ENCODE assay signal across 27 mouse cellular contexts in the genomic region with DNA sequence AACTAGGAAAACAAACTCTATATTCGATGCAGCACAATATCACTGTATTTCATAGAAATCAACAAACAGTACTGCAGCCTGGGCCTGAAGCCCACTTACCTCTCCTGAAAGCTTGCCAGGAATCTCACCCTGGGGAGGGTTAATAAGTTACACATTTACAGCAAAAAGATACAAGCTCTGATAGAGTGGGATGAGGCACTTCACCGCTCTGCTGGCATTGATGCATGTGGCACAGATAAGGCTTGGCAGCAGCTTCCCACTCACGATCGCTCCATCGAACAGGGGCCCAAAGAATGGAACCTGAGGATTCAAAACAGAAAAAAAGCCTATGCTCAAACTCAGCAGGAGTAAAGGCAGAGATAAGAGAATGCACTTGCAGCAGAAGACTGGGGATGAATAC.
DNase-seq lines count a peak whose midpoint lies in the region; ATAC-seq lines count a peak whose summit lies in the region.
"Had no signal": no experiment of that assay in that cellular context is flagged by ENCODE, and none has a peak within 500 bp of the region (broad histone marks: within the 10 kb centered on the region; RNA-seq: fewer than 3 reads in every experiment).

No protein-coding gene starts in this region.

- no peak overlapping the region for H3K4me2 ChIP-seq in kidney, embryonic 16.5 days (replicated peaks; ENCODE audit: low read depth, low read length)
- H3K4me2 ChIP-seq: heart, embryonic 12.5 days; midbrain, embryonic 11.5 days had no signal

- ATAC-seq in kidney, embryonic 16.5 days (ENCODE audit: low FRiP score, low TSS enrichment), result peak; percentile 84
- ATAC-seq: CD4-positive, CD25-positive, alpha-beta regulatory T cell, adult 4 months; forebrain, embryonic 16.5 days; hindbrain, embryonic 16.5 days; intestine, embryonic 16.5 days; lung, postnatal 0 days had no signal

- 48% methylated on average over 5 of the region's 5 CpGs for WGBS in kidney, embryonic 16.5 days

- 0 out of 2 replicates have a peak, but pooled peaks cover 5% of the 10 kb centered on the region for H3K4me1 ChIP-seq in kidney, embryonic 16.5 days (ENCODE audit: insufficient read depth, low read length)
- H3K4me1 ChIP-seq: heart, embryonic 12.5 days; limb, embryonic 10.5 days had no signal

- no peaks in the 10 kb centered on the region for H3K27me3 ChIP-seq in kidney, embryonic 16.5 days (ENCODE audit: insufficient read depth, low read length)
- H3K27me3 ChIP-seq: heart, embryonic 12.5 days had no signal

- no peaks in the 10 kb centered on the region for H3K36me3 ChIP-seq in kidney, embryonic 16.5 days (ENCODE audit: insufficient read depth, low read length)
- H3K36me3 ChIP-seq: hindbrain, embryonic 10.5 days; limb, embryonic 10.5 days had no signal

- H3K9me3 ChIP-seq in kidney, embryonic 16.5 days (ENCODE audit: low read length), result no peaks in the 10 kb centered on the region
- H3K9me3 ChIP-seq: heart, embryonic 12.5 days; hindbrain, embryonic 10.5 days; limb, embryonic 10.5 days had no signal

- H3K9ac ChIP-seq in kidney, embryonic 16.5 days (replicated peaks; ENCODE audit: low read length), result no peak overlapping the region
- H3K9ac ChIP-seq: heart, embryonic 12.5 days had no signal

- DNase-seq in kidney, adult 11 months, result peak; percentile 28
- no peak for DNase-seq in kidney, adult 18-20 months
- DNase-seq in brain, adult 2 months (ENCODE audit: low read depth, low spot score), result peak; percentile 24
- peak; percentile 30 for DNase-seq in yolk sac, embryonic 10.5 days (ENCODE audit: low spot score)
- no peak for DNase-seq in lung, postnatal 14 days
- DNase-seq in thymus, postnatal 36 days, result no peak
- DNase-seq: adrenal gland, adult 2 months; cerebellum, adult 8-10 months; gastrocnemius, postnatal 14 days; heart, adult 18-20 months; heart, postnatal 10 days; liver; retina, postnatal 1 day; right cerebral cortex, postnatal 25 days; thymus, adult 18-20 months; thymus, postnatal 4 days had no signal

- H3K4me3 ChIP-seq in kidney, embryonic 16.5 days (ENCODE audit: low read length), result no peak overlapping the region
- H3K4me3 ChIP-seq: heart, embryonic 12.5 days; hindbrain, embryonic 10.5 days; layer of hippocampus, adult 2 months; limb, embryonic 10.5 days had no signal

- H3K27ac ChIP-seq in kidney, embryonic 16.5 days (ENCODE audit: low read length), result no peak overlapping the region
- H3K27ac ChIP-seq: hindbrain, embryonic 10.5 days; layer of hippocampus, adult 2 months; limb, embryonic 10.5 days had no signal

Comparison
In these comparisons a context has a peak if more than half of its experiments do, and no peak if none do; other contexts are left out.
1. DNase-seq: peak in kidney, adult 11 months (single experiment), brain, adult 2 months (single experiment) and yolk sac, embryonic 10.5 days (single experiment); none in kidney, adult 18-20 months (single experiment), lung, postnatal 14 days (single experiment) and thymus, postnatal 36 days (0 of 2).